Mouse (Mus musculus) right cerebral cortex, postnatal 36 days (tissue): ENCODE data around the gene Fam76b.

Source experiments
- DNase-seq, 2 experiments: peaks; one replicate each; pipeline ENCODE4 v3.0.0; 2022; ENCODE audit warnings: low spot score in 2 of 2, mixed read lengths in 1 of 2

The Fam76b gene

GRCm38 (mm10) chr9:13867646-13868045 lies 40.1 kb downstream of the Fam76b start:
- DNase-seq = no peak

GRCm38 (mm10) chr9:13871631-13872030 lies 44.1 kb downstream of the Fam76b start:
- no peak for DNase-seq

- DNase-seq = no peak
Observed at GRCm38 (mm10) chr9:13874359-13874758, 46.8 kb downstream of the Fam76b start.

- DNase-seq = no peak
Observed at GRCm38 (mm10) chr9:13875340-13875739, 47.8 kb downstream of the Fam76b start.

- DNase-seq = no peak
Observed at GRCm38 (mm10) chr9:13880761-13881160, 53.2 kb downstream of the Fam76b start.

GRCm38 (mm10) chr9:13882478-13882877 lies 55.0 kb downstream of the Fam76b start:
- DNase-seq = no peak

GRCm38 (mm10) chr9:13888981-13889380 lies 61.5 kb downstream of the Fam76b start:
- no peak for DNase-seq

- DNase-seq = peak; percentile 38 to 64
Observed at GRCm38 (mm10) chr9:13889657-13890056, 62.1 kb downstream of the Fam76b start.

- no peak for DNase-seq
Observed at GRCm38 (mm10) chr9:13890171-13890570, 62.7 kb downstream of the Fam76b start.

GRCm38 (mm10) chr9:13891888-13892287 lies 64.4 kb downstream of the Fam76b start:
- DNase-seq = no peak

GRCm38 (mm10) chr9:13893044-13893443 lies 65.5 kb downstream of the Fam76b start:
- no peak for DNase-seq

GRCm38 (mm10) chr9:13894491-13894890 lies 67.0 kb downstream of the Fam76b start:
- peak; percentile 37 to 66 for DNase-seq

GRCm38 (mm10) chr9:13894936-13895335 lies 67.4 kb downstream of the Fam76b start:
- DNase-seq = no peak

GRCm38 (mm10) chr9:13896055-13896454 lies 68.5 kb downstream of the Fam76b start:
- DNase-seq = peak; percentile 62 to 64

- DNase-seq = peak; percentile 62 to 71
Observed at GRCm38 (mm10) chr9:13898510-13899305, 71.2 kb downstream of the Fam76b start.

GRCm38 (mm10) chr9:13902030-13902429 lies 74.5 kb downstream of the Fam76b start:
- no peak for DNase-seq

GRCm38 (mm10) chr9:13904091-13904779 lies 76.7 kb downstream of the Fam76b start:
- no peak for DNase-seq
